Mouse (Mus musculus) pancreas, adult 10 weeks (tissue): ENCODE data around the gene Sfswap. TPM values are rescaled to one million over a fixed set of nuclear protein-coding genes. Genes with fewer than 3 reads are reported as not detected.

Source experiments
- polyA plus RNA-seq: library from polyadenylated mRNA; stranded (reverse); fragments of 350-450 nt; fragmentation: Illumina TruSeq; extraction: RNeasy Lipid Tissue Mini Kit (QIAGEN cat#74804); gene quantifications from one replicate; pipeline ENCODE4 v1.2.3, GENCODE M21; 2015; ENCODE audit warnings: low read depth, low replicate concordance; ENCODE audit not compliant: insufficient read depth

The Sfswap gene
- 29.0 TPM for polyA plus RNA-seq

DNA sequence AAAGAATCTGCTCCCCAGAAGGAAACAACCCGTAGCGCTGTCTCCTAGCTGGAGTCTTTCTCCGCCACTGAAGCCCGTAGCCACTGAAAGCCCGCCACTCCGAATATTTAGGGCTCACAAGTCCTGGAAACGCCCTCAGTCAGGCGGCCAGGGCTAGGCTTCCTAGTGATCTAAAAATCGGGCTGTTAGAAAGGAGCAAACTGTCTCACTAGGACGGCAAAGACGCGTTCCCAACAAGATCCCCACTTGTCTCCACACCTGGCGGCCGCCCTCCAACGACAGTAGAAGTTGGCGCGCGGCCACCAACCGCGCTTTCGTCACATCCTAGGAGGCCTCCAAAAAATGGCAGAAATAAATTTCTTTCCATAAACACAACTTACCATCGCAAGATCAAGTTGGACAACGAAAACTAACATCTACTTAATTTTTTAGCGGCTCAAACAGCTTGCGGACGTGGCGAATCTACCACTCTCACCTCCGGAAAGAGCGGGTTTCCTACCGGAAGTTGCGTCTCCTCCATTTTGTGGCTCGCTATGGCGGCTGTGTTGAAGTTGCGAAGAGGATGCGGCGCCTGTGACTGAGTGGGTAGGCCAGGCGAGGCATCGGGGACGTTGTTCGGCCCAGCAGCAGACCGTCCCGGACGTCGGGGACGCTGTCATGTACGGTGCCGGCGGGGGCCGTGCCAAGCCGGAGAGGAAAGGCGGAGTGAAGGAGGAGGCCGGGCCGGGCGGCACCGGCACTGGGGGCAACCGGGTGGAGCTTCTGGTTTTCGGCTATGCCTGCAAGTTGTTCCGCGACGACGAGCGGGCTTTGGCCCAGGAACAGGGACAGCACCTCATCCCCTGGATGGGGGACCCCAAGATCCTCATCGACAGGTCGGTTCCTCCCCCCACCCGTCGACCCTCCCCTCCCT lies at the start of gene Sfswap:
Sfswap (plus strand) TSS at position 500 of the 913 bp plus-strand sequence.

DNA sequence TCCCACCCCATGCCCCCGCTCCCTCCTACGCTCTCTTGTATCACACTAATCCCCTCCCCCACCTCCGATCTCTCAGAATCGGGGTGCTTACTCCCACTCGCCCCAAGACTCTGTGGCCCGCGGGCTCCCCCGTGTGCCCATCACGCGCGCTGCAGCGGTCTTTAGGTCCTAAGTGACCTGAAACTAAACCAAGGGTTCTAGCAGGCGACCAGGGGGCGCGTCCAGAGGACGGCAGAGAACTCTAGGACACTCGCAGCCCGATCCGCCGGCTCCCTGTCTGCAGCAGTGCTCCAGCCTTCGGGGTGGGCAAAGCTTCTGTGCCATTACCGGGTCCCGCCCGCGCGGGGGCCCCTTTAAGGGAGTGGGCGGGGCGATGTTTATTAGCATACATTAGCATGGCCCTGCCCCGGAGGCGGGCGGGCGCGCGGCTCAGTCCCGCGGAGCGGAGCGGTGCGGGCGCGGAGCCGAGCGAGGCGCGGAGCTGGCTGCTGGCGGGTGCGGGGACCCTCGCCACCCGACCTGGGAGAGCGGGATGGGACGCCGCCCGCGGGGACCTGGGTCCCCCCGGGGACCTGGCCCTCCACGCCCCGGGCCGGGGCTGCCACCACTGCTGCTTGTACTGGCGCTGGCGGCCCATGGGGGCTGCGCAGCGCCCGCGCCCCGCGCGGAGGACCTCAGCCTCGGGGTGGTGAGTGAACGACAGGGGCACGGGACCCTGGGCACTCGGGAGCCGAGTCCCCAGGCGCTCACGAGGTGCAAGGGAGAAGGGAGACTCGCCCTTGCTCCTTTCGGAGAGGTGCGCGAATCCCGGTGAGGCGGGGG lies 83.0 kb downstream of the Sfswap start, which contains the start of gene Mmp17:
Mmp17 (plus strand) TSS at position 409 of the 822 bp plus-strand sequence.

Other genes with a start within 250 kb of the Sfswap start
- 0.72 TPM for gene Mmp17, start 82.9 kb downstream of the Sfswap start, polyA plus RNA-seq
- 0.54 TPM for gene Zfp11, start 168.9 kb downstream of the Sfswap start, polyA plus RNA-seq
- gene Sept14, start 207.3 kb downstream of the Sfswap start, polyA plus RNA-seq = not detected
- 34.2 TPM for gene Mrps17, start 214.3 kb downstream of the Sfswap start, polyA plus RNA-seq
- 18.0 TPM for gene Nipsnap2, start 223.8 kb downstream of the Sfswap start, polyA plus RNA-seq